Mouse (Mus musculus) thymus, postnatal 25 days (tissue): ENCODE measurements at regions not wholly inside any gene's neighbourhood (a gene's known extent, or its start where the extent isn't known, plus 50 kb on each side); places are given as distances from the start of the nearest gene placed in this dataset.

ENCODE experiments used
- DNase-seq: peaks from one replicate; pipeline ENCODE4 v3.0.0; 2022

DNA sequence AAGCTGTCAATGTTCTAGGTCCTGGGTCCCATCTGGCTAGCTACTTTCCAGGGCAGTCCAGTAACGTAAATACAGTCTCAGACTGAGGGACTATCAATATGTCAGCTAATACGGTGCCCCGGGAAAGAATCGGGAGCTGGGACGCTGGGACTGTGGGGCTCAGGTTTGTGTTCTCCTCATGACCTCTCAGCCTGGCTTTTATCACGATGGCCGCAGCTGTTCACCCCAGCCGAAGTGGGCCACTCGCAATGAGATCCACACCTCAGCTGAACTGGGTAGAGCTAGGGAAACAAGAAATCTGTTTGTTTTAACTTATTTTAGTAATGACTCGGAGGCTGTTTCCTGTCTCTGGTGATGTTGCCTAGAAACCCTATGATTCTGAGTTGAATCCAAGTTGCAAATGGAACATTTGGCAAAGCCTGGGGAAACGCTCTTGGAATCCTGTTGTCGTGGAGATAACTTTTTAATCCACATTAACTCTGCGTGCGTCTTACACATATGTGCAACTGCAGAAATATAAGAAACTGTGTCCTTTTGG is 83.0 kb upstream of the Daam1 start:
- no peak for DNase-seq

DNA sequence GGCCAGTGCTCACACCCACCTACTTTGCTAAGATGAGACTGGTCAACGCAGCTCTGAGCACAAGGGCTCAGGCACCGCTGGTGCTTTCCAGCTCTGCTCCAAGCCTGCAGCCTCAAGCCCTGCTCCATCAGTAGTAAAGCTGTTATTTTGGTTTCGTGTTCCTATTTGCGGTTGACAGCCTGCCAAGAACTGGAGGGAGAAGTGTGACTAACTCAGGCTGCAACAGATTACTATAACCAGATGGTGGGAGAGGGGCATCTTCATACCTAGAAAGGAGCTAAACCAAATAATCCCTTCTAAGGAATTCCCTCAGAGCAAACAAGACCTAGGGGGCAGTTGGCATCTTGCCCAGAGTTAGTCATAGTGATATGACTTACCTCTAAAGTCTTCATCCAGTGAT is 82.1 kb upstream of the Daam1 start:
- DNase-seq, result no peak

DNA sequence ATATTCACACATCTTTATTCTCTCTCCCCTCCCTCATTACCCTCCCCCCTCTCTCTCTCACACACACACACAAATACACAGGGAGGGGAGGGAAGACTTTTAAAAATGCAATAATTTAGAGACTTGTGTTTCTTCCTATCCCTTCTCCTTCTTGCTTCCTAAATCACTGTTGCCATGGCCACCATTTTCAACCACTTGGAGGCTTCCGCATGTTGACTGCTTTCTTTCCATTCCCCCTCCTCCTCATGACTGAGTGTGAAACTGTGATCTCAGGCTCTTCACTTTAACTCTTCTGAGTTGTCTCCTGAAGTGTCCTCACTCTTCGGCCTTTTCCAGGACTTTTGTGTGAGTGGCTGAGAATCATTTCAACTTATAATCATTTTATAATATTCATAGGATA is 81.2 kb upstream of the Daam1 start:
- DNase-seq, result no peak

DNA sequence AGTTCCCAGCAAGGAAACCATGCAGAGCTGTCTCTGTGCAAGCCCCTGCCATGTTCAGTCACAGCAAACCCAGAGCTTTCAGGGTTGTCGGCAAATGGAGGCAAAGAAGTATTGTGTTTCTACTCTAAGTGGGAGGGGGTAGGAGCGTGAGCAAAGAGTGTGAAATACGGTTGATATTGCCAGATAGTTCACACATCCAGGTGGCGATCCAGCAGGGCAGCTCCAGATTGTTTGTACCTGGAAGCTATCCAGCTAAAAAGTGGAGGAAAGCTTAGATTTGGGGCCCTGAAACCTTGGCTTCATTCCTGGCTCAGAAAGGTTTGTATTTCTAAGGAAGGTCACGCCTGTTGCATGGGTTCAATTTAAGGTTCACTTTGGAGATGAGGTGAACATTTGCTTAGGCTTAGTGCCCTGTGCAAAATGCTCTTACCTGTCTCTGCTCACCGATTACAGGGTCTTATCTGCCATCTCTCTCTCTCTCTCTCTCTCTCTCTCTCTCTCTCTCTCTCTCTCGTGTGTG is 78.1 kb upstream of the Daam1 start:
- DNase-seq, result no peak

DNA sequence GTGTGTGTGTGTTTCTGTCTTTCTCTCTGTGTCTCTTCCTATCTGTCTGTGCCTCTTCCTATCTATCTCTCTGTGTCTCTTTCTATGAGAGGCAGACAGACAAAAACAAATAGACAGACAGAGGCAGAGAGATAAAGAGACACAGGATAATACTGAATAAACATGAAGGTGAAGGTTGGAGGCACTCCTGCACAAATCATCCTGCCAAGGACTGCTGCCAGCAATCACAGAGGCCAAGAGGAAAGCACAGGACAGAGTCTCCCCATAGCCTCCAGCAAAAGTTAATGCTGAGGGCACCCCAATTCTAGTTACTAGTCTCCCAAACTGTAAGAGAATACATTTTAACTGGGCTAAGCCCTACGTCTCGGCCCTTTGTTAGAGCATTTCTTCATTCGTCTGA is 77.6 kb upstream of the Daam1 start:
- DNase-seq, result no peak

DNA sequence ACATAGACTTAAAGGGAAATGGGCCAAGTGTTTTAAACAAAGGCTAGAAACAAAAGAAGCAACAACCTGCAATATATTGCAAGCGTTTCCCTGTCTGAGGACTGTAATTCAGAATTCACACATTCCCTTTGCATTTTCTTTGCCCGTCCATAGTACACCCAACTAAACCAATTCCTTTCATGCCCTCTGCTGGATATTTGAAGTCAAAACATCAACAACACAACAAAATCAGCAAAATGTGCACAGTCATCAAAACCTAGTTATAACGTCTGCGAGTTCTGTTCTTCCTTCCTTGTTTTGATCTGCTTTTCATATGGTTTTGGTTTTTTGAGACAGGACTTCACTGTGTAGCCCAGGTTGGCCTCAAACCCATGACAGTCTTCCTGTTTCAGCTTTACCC is 67.7 kb upstream of the Daam1 start:
- DNase-seq, result no peak

DNA sequence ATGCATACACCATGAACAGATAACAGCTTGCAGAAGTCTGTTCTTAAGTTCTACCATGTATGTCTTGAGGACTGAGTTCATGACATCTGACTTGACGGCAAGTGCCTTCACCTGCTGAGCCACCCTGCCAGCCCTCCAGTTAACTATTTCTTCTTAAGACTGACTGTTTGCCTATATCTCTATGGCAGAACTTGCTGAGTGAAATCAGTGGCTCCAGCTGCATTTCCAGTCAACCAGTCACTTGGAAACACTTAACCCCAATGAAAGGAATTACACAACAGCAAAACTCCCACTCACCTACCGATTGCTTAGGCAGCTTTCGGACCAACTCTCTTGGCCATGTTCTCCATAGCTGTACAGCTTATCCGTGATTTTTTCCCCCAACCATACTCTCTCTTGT is 64.8 kb upstream of the Daam1 start:
- no peak for DNase-seq

DNA sequence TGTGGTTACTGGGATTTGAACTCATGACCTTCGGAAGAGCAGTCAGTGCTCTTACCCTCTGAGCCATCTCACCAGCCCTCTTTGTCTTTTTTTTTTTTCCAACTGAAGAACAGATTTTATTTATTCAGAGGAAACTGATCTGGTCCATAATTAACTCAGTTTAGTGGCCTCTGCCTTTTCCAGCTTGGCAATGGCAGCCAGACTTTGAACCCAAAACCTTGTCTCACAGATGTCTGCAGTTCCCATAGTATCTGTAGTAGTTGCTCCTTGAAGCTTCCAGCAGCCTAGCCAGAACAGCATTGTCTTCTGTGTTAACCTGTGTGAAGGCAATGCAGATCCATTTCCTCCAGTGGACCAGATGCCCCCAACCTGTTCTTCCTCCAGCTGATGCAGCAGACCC is 64.2 kb upstream of the Daam1 start:
- DNase-seq, result no peak

DNA sequence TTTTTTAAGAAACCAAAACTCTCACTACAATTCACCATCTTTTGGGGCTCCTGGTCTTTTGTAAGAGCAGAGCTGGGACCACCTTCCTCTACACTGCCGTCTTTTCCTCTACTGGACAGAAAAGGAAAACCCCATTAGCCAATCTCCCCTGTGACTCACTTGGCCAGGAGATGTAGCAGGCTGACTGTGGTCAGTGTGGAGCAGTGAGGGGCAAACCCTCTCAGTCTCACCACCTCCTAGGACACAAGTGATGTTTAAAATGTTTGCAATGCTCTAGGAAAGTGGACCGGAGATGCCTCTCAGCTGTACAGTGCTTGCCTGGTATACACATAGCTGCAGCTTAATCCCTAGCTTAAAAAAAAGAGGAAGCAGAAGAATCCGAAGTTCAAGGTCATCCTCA is 63.0 kb upstream of the Daam1 start:
- DNase-seq, result no peak

DNA sequence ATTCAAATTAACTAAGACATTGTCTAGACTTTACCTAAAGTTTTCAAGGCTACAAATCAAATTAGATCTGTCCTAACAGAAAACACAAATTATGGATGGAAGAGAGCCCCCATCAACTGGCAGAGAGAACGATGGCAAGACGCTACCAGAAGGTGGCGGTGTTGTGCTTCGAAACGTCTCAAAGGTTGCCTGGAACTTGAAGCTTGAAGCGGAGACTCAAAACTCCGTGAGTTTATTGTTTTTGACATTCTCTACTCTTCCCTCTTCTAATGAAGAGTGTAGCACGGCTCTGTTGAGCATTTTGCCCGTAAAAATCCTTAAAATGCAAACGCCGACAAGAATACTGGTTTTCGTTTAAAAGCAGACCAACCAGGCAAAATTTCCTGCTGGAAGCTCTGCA is 62.4 kb upstream of the Daam1 start:
- DNase-seq, result peak; percentile 62

DNA sequence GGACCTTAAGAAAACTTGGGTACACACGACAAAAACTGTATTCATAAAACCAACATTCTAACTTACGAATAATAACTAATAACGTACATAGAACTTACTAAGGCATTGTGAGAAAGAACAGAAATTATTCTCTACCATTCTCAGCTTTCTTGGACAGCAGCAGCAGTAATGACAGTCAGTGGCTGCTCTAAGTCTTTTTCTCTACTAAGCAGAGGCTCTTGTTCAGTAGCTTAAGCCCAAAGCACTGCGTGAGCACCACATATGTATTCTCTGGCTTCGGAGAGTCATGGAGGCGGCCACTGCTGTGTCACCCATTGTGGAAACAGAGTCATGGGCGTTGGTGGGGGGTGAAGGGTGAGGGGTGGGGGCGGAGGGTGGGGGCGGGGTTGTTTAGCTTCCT is 62.0 kb upstream of the Daam1 start:
- no peak for DNase-seq

DNA sequence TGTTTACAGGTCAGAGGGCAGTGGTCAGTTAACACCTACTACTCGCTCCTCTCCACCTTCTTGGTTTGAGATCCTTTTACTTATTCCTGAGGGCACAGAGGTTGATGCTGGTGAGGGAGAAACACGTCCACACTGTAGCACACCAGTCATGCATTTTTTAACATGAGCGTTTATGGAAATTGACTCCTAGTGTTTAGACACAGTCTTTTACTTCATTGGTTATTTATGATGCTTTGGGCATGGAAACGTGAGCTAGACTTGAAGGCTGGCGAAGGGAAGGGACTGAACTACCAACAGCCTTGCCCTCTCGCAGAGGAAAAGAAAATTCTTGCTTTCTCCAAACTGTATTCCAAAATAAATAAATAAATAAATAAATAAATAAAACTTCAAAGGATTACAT is 61.6 kb upstream of the Daam1 start:
- DNase-seq, result no peak

DNA sequence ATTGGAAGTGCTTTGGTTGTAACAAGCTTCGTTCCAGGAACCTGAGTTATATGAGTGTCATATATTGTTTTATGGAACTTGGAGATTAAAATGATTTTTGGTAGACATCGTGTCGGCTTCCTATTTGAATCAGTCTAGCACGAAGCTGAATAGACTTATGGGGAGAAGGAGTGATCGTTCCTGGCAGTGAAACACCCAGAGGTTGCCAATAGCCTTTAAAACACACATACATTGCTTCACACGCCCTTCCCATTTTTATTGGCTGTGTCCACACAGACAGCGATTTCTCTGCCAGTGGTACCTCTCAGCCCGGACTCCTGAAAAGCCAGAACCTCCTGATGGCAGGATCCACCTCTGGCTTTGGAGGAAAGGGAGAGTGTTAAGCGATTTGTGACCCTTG is 57.0 kb upstream of the Daam1 start:
- no peak for DNase-seq

DNA sequence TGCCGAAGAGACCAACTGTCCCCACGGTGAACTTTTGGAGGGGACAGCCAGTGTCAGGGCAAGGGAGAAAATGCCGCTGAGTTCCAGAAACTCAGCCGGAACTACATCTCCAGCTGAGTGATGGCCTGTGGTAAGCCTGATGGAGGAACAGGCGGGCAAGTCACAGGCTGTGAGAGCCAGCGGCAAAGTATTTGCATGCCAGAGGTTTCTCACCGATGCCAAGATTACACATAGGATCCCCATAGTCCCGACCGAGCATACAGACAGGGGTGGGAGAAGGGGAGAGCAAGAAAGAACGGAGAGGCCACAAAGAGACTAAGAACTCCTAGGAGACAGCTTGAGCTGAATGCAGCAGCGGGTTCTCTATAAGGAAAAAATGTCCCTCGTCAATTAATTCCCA is 55.8 kb upstream of the Daam1 start:
- DNase-seq, result no peak

DNA sequence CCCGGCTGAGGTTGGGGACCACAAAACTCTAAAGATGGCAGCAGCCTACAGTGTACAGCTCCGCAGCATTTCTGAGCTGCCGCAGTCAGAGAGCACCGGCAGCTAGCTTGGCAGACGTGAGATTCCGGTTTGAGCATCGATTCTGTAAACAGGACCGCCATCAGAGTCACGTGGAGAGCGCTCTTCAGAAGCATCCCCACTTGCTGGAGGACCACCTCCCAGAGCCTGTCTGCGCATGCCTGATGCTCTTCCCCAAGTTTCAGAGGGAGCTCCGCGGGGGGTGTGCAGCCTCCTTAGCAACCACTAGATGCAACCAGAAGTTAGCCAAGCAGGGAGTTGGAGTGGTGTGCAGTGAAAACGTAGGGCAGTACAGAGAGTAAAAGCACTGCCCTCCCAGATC is 52.7 kb upstream of the Daam1 start:
- DNase-seq, result no peak

DNA sequence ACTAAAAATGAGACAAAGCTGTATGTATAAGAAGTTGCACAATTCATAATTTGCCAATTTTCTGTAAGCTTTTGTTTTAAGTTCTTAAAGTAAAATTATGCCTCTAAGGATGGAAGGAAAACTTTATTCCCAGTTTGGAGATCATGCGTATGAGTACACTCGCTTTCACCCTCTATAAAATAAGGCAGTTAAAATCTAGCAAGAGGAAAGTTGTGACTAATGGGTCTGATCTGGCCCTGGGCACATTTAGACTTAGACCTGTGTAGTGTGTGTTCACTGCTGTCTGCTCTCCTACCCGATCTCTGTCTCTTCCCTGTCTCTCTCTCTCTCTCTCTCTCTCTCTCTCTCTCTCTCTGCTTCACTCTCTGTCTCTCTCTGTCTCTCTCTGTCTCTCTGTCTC is 51.9 kb upstream of the Daam1 start:
- no peak for DNase-seq

DNA sequence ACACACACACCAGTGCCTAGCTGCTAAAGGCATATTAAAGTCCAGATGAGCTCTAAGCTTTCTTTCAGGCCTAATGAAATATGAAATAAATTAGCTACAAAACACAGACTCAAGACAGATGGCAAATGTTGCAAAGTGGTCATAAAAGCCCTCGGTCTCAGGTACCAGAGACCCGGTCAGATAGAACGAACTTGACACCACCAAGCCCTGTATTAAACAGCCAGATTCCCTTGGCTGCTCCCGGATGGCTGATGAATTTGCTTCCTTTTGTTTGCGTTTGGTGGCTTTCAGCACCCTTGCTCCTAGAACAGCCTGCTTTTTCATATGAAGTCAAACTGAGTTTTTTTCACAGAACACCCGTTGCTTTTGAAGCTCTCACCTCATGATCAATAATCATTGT is 51.5 kb upstream of the Daam1 start:
- no peak for DNase-seq
